Mouse (Mus musculus): ENCODE results near the gene Ccl11. TPM values are rescaled to one million over a fixed set of nuclear protein-coding genes. Genes with fewer than 3 reads are reported as not detected.

Ccl11 gene
- total and polyA plus RNA-seq, 2 experiments from 2014 or later, result 0.16 to 0.31 TPM

- no peak for DNase-seq (ENCODE audit: low spot score)
- no peak overlapping the region for H3K9ac ChIP-seq (replicated peaks; ENCODE audit: low read length)
- H3K4me3 ChIP-seq (ENCODE audit: low read length), result no peak overlapping the region
These were observed 37.8 kb upstream of the Ccl11 start for GRCm38 (mm10) chr11:82019793-82020192.

GRCm38 (mm10) chr11:82021406-82021805, 36.2 kb upstream of the Ccl11 start:
- WGBS, result 66% methylated on average over 3 of the region's 3 CpGs

More at GRCm38 (mm10) chr11:82019793-82020192, 37.8 kb upstream of the Ccl11 start:
- no peak for ATAC-seq
- Histone ChIP-seq H3K27me3 (ENCODE audit: insufficient read depth, low read length) (no peaks in the 10 kb centered on the region), H3K36me3 (ENCODE audit: insufficient read depth, low read length) (no peaks in the 10 kb centered on the region), H3K4me1 (ENCODE audit: insufficient read depth, low read length) (no peaks in the 10 kb centered on the region), H3K4me2 (ENCODE audit: low read depth, low read length) (no peak overlapping the region), H3K9me3 (ENCODE audit: low read length) (no peaks in the 10 kb centered on the region), H3K27ac (no peak overlapping the region)
- no peak for TF ChIP-seq CTCF (IDR thresholded peaks at IDR 0.05; ENCODE audit: low read depth)

GRCm38 (mm10) chr11:82022504-82023056, 35.0 kb upstream of the Ccl11 start:
- no peak overlapping the region for H3K27ac ChIP-seq
- DNase-seq (ENCODE audit: low spot score) (no peak), ATAC-seq (no peak)
- no peak overlapping the region for H3K9ac ChIP-seq (replicated peaks; ENCODE audit: low read length)
- WGBS, result 90% methylated on average over 6 of the region's 6 CpGs
- H3K4me1 ChIP-seq (ENCODE audit: insufficient read depth, low read length), result no peaks in the 10 kb centered on the region
- no peaks in the 10 kb centered on the region for H3K36me3 ChIP-seq (ENCODE audit: insufficient read depth, low read length)
- no peak overlapping the region for H3K4me3 ChIP-seq (ENCODE audit: low read length)
- TF ChIP-seq CTCF (IDR thresholded peaks at IDR 0.05; ENCODE audit: low read depth), result no peak
- H3K4me2 ChIP-seq (ENCODE audit: low read depth, low read length), result no peak overlapping the region
- no peaks in the 10 kb centered on the region for H3K9me3 ChIP-seq (ENCODE audit: low read length)
- H3K27me3 ChIP-seq (ENCODE audit: insufficient read depth, low read length), result no peaks in the 10 kb centered on the region

More at GRCm38 (mm10) chr11:82021406-82021805, 36.2 kb upstream of the Ccl11 start:
- H3K4me2 ChIP-seq (ENCODE audit: low read depth, low read length), result no peak overlapping the region
- H3K36me3 ChIP-seq (ENCODE audit: insufficient read depth, low read length), result no peaks in the 10 kb centered on the region
- no peak overlapping the region for H3K27ac ChIP-seq
- no peak for DNase-seq (ENCODE audit: low spot score)
- no peaks in the 10 kb centered on the region for H3K4me1 ChIP-seq (ENCODE audit: insufficient read depth, low read length)
- no peak for ATAC-seq
- no peak for TF ChIP-seq CTCF (IDR thresholded peaks at IDR 0.05; ENCODE audit: low read depth)
- no peak overlapping the region for H3K4me3 ChIP-seq (ENCODE audit: low read length)
- no peaks in the 10 kb centered on the region for H3K9me3 ChIP-seq (ENCODE audit: low read length)
- H3K27me3 ChIP-seq (ENCODE audit: insufficient read depth, low read length), result no peaks in the 10 kb centered on the region
- H3K9ac ChIP-seq (replicated peaks; ENCODE audit: low read length), result no peak overlapping the region

- Histone ChIP-seq H3K9ac (replicated peaks; ENCODE audit: low read length) (no peak overlapping the region), H3K9me3 (ENCODE audit: low read length) (no peaks in the 10 kb centered on the region), H3K4me3 (ENCODE audit: low read length) (no peak overlapping the region), H3K36me3 (ENCODE audit: insufficient read depth, low read length) (no peaks in the 10 kb centered on the region), H3K4me2 (ENCODE audit: low read depth, low read length) (no peak overlapping the region), H3K27ac (no peak overlapping the region), H3K4me1 (ENCODE audit: insufficient read depth, low read length) (no peaks in the 10 kb centered on the region), H3K27me3 (ENCODE audit: insufficient read depth, low read length) (no peaks in the 10 kb centered on the region)
- TF ChIP-seq CTCF (IDR thresholded peaks at IDR 0.05; ENCODE audit: low read depth), result no peak
- ATAC-seq (no peak), DNase-seq (ENCODE audit: low spot score) (no peak)
- WGBS, result 85% methylated on average over 4 of the region's 4 CpGs
These were observed 33.9 kb upstream of the Ccl11 start for GRCm38 (mm10) chr11:82023769-82024168.

GRCm38 (mm10) chr11:82030171-82030570, 27.5 kb upstream of the Ccl11 start:
- Histone ChIP-seq H3K36me3 (ENCODE audit: insufficient read depth, low read length) (no peaks in the 10 kb centered on the region), H3K4me1 (ENCODE audit: insufficient read depth, low read length) (peaks cover 9% of the 10 kb centered on the region; the same call in 1 of the 2 replicates), H3K4me2 (ENCODE audit: low read depth, low read length) (no peak overlapping the region), H3K27me3 (ENCODE audit: insufficient read depth, low read length) (no peaks in the 10 kb centered on the region), H3K9me3 (ENCODE audit: low read length) (no peaks in the 10 kb centered on the region), H3K27ac (no peak overlapping the region), H3K9ac (replicated peaks; ENCODE audit: low read length) (no peak overlapping the region), H3K4me3 (ENCODE audit: low read length) (no peak overlapping the region)
- DNase-seq (ENCODE audit: low spot score) (no peak), ATAC-seq (no peak)
- 88% methylated on average over 2 of the region's 2 CpGs for WGBS
- no peak for TF ChIP-seq CTCF (IDR thresholded peaks at IDR 0.05; ENCODE audit: low read depth)

- H3K9ac ChIP-seq (replicated peaks; ENCODE audit: low read length), result no peak overlapping the region
- no peaks in the 10 kb centered on the region for H3K9me3 ChIP-seq (ENCODE audit: low read length)
- no peak overlapping the region for H3K27ac ChIP-seq
- ATAC-seq (no peak), DNase-seq (ENCODE audit: low spot score) (no peak)
- peaks cover 9% of the 10 kb centered on the region; the same call in 1 of the 2 replicates for H3K4me1 ChIP-seq (ENCODE audit: insufficient read depth, low read length)
- H3K27me3 ChIP-seq (ENCODE audit: insufficient read depth, low read length), result no peaks in the 10 kb centered on the region
- no peak overlapping the region for H3K4me3 ChIP-seq (ENCODE audit: low read length)
- H3K4me2 ChIP-seq (ENCODE audit: low read depth, low read length), result no peak overlapping the region
- no peak for TF ChIP-seq CTCF (IDR thresholded peaks at IDR 0.05; ENCODE audit: low read depth)
- H3K36me3 ChIP-seq (ENCODE audit: insufficient read depth, low read length), result no peaks in the 10 kb centered on the region
These were observed 25.5 kb upstream of the Ccl11 start for GRCm38 (mm10) chr11:82032136-82032535.

- Histone ChIP-seq H3K4me2 (ENCODE audit: low read depth, low read length) (no peak overlapping the region), H3K9ac (replicated peaks; ENCODE audit: low read length) (no peak overlapping the region), H3K4me3 (ENCODE audit: low read length) (no peak overlapping the region), H3K9me3 (ENCODE audit: low read length) (no peaks in the 10 kb centered on the region), H3K4me1 (ENCODE audit: insufficient read depth, low read length) (peaks cover 9% of the 10 kb centered on the region; the same call in 1 of the 2 replicates), H3K36me3 (ENCODE audit: insufficient read depth, low read length) (no peaks in the 10 kb centered on the region), H3K27me3 (ENCODE audit: insufficient read depth, low read length) (no peaks in the 10 kb centered on the region), H3K27ac (no peak overlapping the region)
- ATAC-seq (no peak), DNase-seq (ENCODE audit: low spot score) (peak; percentile 60)
- 28% methylated on average over 8 of the region's 8 CpGs for WGBS
- TF ChIP-seq CTCF (IDR thresholded peaks at IDR 0.05; ENCODE audit: low read depth), result no peak
These were observed 24.8 kb upstream of the Ccl11 start for GRCm38 (mm10) chr11:82032678-82033344.

All from hindbrain, postnatal 0 days (tissue).